Mouse (Mus musculus): ENCODE results near the gene Tbl1xr1.

The Tbl1xr1 gene

GRCm38 (mm10) chr3:22144255-22144654 lies 67.8 kb downstream of the Tbl1xr1 start:
- DNase-seq, result peak in 1 of 2 experiments; percentile 49

GRCm38 (mm10) chr3:22147433-22147927 lies 71.0 kb downstream of the Tbl1xr1 start:
- peak; percentile 17 to 45 for DNase-seq

GRCm38 (mm10) chr3:22148306-22148932 lies 72.0 kb downstream of the Tbl1xr1 start:
- no peak for DNase-seq

GRCm38 (mm10) chr3:22150872-22151530 lies 74.5 kb downstream of the Tbl1xr1 start:
- DNase-seq, result no peak

GRCm38 (mm10) chr3:22152773-22153172 lies 76.3 kb downstream of the Tbl1xr1 start:
- no peak for DNase-seq

GRCm38 (mm10) chr3:22154522-22154921 lies 78.1 kb downstream of the Tbl1xr1 start:
- DNase-seq, result no peak

- DNase-seq, result no peak
These were observed 79.9 kb downstream of the Tbl1xr1 start for GRCm38 (mm10) chr3:22156397-22156796.

- no peak for DNase-seq
These were observed 86.5 kb downstream of the Tbl1xr1 start for GRCm38 (mm10) chr3:22162948-22163347.

- no peak for DNase-seq
These were observed 91.4 kb downstream of the Tbl1xr1 start for GRCm38 (mm10) chr3:22167856-22168255.

GRCm38 (mm10) chr3:22168432-22168831 lies 92.0 kb downstream of the Tbl1xr1 start:
- DNase-seq, result no peak

GRCm38 (mm10) chr3:22171526-22171925 lies 95.1 kb downstream of the Tbl1xr1 start:
- no peak for DNase-seq

GRCm38 (mm10) chr3:22172410-22172809 lies 96.0 kb downstream of the Tbl1xr1 start:
- no peak for DNase-seq

GRCm38 (mm10) chr3:22173171-22173570 lies 96.7 kb downstream of the Tbl1xr1 start:
- DNase-seq, result no peak

GRCm38 (mm10) chr3:22174232-22174631 lies 97.8 kb downstream of the Tbl1xr1 start:
- no peak for DNase-seq

- DNase-seq, result peak in 1 of 2 experiments; percentile 18
These were observed 103.6 kb downstream of the Tbl1xr1 start for GRCm38 (mm10) chr3:22180076-22180475.

GRCm38 (mm10) chr3:22181026-22181425 lies 104.6 kb downstream of the Tbl1xr1 start:
- no peak for DNase-seq

- DNase-seq, result no peak
These were observed 108.8 kb downstream of the Tbl1xr1 start for GRCm38 (mm10) chr3:22185265-22185664.

GRCm38 (mm10) chr3:22190498-22190897 lies 114.0 kb downstream of the Tbl1xr1 start:
- DNase-seq, result peak in 1 of 2 experiments; percentile 9

GRCm38 (mm10) chr3:22192931-22193330 lies 116.5 kb downstream of the Tbl1xr1 start:
- DNase-seq, result no peak

GRCm38 (mm10) chr3:22194185-22194856 lies 117.9 kb downstream of the Tbl1xr1 start:
- no peak for DNase-seq

- DNase-seq, result no peak
These were observed 122.3 kb downstream of the Tbl1xr1 start for GRCm38 (mm10) chr3:22198802-22199201.

GRCm38 (mm10) chr3:22204186-22204585 lies 127.7 kb downstream of the Tbl1xr1 start:
- no peak for DNase-seq

GRCm38 (mm10) chr3:22221557-22221956 lies 145.1 kb downstream of the Tbl1xr1 start:
- no peak for DNase-seq

GRCm38 (mm10) chr3:22222351-22222750 lies 145.9 kb downstream of the Tbl1xr1 start:
- DNase-seq, result no peak

Measured in lung, adult 18-20 months (tissue).